Mouse (Mus musculus) adrenal gland, postnatal 10 days (tissue): ENCODE measurements around the gene Oxsm. TPM values are rescaled to one million over a fixed set of nuclear protein-coding genes. Genes with fewer than 3 reads are reported as not detected.

Source experiments
- DNase-seq: peaks from one replicate; pipeline ENCODE4 v3.0.0; 2021; ENCODE audit warnings: mixed read lengths
- total RNA-seq, 2 experiments: library from RNA; stranded (reverse); gene quantifications; 2 replicates each; pipeline ENCODE4 v1.2.3; 2021

The Oxsm gene
- total RNA-seq, 2 experiments from 2014 or later, result 22.1 to 26.7 TPM

- no peak for DNase-seq
Measured at GRCm38 (mm10) chr14:16242193-16242815, 7.3 kb downstream of the Oxsm start.

DNA sequence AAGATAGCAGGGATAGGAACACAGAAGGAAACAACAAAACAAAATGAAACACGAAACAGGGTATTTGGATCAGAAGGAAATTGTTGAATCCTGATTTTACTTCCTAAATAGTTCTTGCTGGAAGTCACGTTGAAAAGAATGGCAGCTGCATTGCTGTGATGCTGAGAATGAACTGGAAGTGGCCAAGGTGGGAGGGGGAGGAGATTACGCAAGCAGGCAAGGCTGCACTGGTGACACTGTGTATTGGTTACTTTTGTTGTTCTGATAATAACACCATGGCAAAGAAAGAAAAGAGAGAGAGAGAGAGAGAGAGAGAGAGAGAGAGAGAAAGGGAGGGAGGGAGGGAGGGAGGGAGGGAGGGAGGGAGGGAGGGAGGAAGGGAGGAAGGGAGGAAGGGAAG is 13.1 kb downstream of the Oxsm start:
- no peak for DNase-seq

GRCm38 (mm10) chr14:16233515-16233914 is 16.1 kb downstream of the Oxsm start:
- no peak for DNase-seq

- no peak for DNase-seq
Measured at GRCm38 (mm10) chr14:16230581-16230980, 19.0 kb downstream of the Oxsm start.

- no peak for DNase-seq
Measured at GRCm38 (mm10) chr14:16229395-16229794, 20.2 kb downstream of the Oxsm start.

- peak; percentile 7 for DNase-seq
Measured at GRCm38 (mm10) chr14:16219015-16219414, 30.6 kb downstream of the Oxsm start.

DNA sequence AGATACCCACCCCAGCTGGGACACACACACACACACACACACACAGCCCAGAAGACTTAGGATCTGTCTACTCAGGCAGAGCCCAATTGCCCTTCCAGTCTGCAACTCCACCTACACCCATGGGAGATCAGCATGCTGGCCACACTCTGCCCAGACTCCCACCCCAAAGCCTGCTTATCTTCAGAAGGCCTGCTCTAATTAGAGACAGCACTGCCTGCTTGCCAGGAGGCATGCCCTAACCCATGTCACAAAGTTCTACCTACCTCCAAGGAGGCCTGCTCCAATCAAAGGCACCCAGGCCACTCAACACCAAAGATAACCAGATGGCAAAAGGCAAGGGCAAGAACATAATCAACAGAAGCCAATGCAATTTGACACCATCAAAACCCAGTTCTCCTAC is 41.9 kb downstream of the Oxsm start:
- DNase-seq, result no peak

DNA sequence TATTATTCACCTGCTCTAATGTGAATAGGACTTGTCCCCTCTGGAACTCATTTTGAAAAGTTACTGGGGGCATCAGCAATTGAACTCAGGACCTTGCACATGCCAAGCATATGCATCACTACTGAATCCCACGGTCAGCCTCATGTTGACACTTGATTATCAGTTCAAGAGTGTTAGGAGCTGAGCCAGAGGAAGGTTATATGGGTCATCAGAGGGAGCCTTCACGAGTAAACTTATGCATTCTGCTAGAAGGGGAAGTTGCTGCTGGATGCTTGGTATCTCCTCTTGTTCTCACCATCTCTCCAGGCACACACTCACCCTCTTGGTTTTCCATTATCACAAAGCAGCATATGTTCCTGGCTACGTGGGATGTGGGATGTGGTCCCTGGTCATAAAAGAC is 47.9 kb downstream of the Oxsm start:
- DNase-seq, result no peak

DNA sequence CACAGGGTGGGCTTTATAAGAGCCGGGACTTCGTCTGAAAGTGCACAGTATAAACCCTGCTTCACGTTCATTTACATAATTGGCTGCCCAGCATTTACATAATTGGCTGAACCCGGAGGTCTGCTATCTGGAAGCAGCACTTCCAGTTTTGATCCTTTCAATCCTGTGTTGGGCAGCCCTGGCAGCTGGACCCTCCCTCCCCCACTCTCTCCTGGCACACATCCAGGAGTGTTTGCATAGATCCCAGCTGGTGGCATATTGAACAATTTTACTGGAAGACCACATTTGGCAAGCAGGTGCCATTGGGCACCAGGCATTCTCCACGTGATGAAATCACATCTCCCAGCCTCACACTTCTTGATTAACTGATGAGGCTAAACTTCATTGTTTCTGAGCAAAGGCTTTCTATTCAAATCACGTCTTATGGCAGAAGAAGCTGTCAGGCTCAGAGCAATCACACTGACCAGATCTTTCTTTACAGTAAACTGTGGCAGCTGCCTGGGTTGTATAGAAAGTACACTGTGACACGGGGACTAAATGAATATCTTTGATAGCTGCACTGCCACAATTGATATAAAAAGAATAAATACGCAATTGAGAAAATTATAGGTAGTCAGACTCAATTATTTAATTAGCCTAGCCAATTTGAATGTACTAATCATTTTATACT is 48.5 kb downstream of the Oxsm start:
- peak; percentile 18 for DNase-seq

GRCm38 (mm10) chr14:16200220-16200912 is 49.2 kb downstream of the Oxsm start:
- no peak for DNase-seq

DNA sequence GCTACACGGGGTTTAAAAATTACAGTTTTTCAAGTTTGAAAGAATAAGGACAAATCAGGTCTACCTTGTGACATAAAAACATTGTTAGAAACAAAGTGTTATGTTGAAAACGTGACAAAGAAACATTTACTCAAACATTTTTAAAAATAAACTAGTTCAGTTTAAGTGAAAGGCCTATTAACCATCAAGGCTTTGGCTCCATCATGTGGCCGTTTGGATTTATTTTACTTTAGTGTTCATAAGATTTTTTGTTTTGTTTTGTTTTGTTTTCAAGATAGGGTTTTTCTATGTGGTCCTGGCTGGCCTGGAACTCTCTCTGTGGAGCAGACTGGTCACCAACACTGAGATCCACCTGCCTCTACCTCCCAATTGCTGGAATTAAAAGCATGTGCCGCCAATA is 53.1 kb downstream of the Oxsm start:
- DNase-seq, result peak; percentile 5

DNA sequence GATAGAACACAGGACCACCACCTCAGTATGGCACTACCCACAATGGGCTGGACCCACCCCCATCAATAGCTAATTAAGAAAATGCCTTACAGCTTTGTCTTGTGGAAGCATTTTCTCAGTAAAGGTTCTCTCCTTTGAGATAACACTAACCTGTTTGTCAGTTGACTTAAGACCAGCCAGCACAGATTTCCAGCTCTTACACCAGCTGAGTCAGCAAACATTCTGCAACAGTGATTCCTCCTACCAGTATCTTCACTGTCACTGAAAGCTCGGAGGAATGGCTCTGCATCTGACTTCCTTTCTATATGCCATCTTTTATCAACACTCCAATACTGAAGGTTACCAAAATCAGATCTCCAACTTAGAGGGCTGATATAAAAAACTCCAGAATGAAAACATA is 54.1 kb downstream of the Oxsm start:
- no peak for DNase-seq

DNA sequence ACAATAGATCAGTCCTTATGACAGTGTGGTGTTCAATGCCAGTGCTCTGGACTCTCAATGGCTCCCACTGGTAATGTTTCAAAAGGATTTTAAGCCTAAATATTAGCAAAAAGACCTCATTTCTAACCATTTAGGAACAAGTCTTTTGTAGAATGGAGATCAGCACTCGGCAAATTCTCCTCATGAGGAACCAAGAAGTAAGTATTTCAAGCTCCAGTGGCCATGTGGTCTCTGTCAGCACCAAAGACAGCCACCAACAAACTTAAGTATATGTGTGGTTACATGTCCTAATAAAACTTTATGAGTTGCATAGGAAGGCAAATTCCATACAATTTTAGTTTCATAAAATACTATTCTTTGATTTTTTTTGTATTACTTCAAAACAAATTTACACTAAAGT is 55.5 kb downstream of the Oxsm start:
- no peak for DNase-seq

- DNase-seq, result no peak
Measured at GRCm38 (mm10) chr14:16189142-16189541, 60.5 kb downstream of the Oxsm start.

Other genes with a start within 250 kb of the Oxsm start
- 10 to 100 TPM; 48.5 to 52.5 TPM for gene Ngly1, start 528 bp downstream of the Oxsm start, total RNA-seq
- 10 to 100 TPM; 83.5 to 88.6 TPM for gene Top2b, start 115.4 kb upstream of the Oxsm start, total RNA-seq